25 mouse cellular contexts compared by ENCODE assay signal in genomic region chr14:98387871-98388270, GRCm38 (mm10).
"Had no signal": no experiment of that assay in that cellular context is flagged by ENCODE, and none has a peak within 500 bp of the region (broad histone marks: within the 10 kb centered on the region; RNA-seq: fewer than 3 reads in every experiment).

No protein-coding gene starts in this region.

- DNase-seq: gastrocnemius, postnatal 14 days; gastrocnemius, postnatal 36 days; heart, adult 18-20 months; heart, postnatal 10 days; heart, postnatal 4 days; kidney, adult 18-20 months; kidney, adult 8-10 months; kidney, postnatal 10 days; kidney, postnatal 25 days; kidney, postnatal 4 days; left cerebral cortex, postnatal 4 days had no signal

- H3K4me1 ChIP-seq: heart, embryonic 10.5 days; heart, embryonic 12.5 days; hindbrain, embryonic 10.5 days; hindbrain, embryonic 12.5 days; intestine, embryonic 15.5 days; limb, embryonic 13.5 days; limb, embryonic 15.5 days; liver, embryonic 12.5 days had no signal

- H3K9ac ChIP-seq: heart, embryonic 12.5 days; hindbrain, embryonic 12.5 days; hindbrain, embryonic 14.5 days; intestine, embryonic 15.5 days; limb, embryonic 13.5 days; limb, embryonic 15.5 days; liver, embryonic 12.5 days; liver, embryonic 14.5 days had no signal

- H3K4me2 ChIP-seq: heart, embryonic 12.5 days; hindbrain, embryonic 12.5 days; hindbrain, embryonic 14.5 days; intestine, embryonic 15.5 days; limb, embryonic 13.5 days; limb, embryonic 15.5 days; liver, embryonic 12.5 days had no signal

- H3K27me3 ChIP-seq: heart, embryonic 12.5 days; hindbrain, embryonic 12.5 days; intestine, embryonic 15.5 days; limb, embryonic 13.5 days; limb, embryonic 15.5 days; liver, embryonic 12.5 days had no signal

- ATAC-seq: hindbrain, embryonic 16.5 days; inflammation-experienced regulatory T-cells, adult 6 months; intestine, embryonic 15.5 days; intestine, postnatal 0 days; liver, embryonic 12.5 days had no signal

- H3K4me3 ChIP-seq: heart, embryonic 10.5 days; heart, embryonic 12.5 days; hindbrain, embryonic 10.5 days; hindbrain, embryonic 12.5 days; intestine, embryonic 15.5 days; layer of hippocampus, adult 2 months; limb, embryonic 13.5 days; limb, embryonic 15.5 days; liver, embryonic 12.5 days had no signal

- H3K27ac ChIP-seq: heart, embryonic 10.5 days; hindbrain, embryonic 10.5 days; hindbrain, embryonic 12.5 days; hindbrain, embryonic 14.5 days; intestine, embryonic 15.5 days; layer of hippocampus, adult 2 months; limb, embryonic 13.5 days; limb, embryonic 15.5 days; liver, embryonic 12.5 days; liver, embryonic 14.5 days had no signal

- H3K9me3 ChIP-seq: heart, embryonic 10.5 days; heart, embryonic 12.5 days; hindbrain, embryonic 10.5 days; hindbrain, embryonic 12.5 days; intestine, embryonic 15.5 days; limb, embryonic 13.5 days; limb, embryonic 15.5 days; liver, embryonic 12.5 days had no signal

- H3K36me3 ChIP-seq: heart, embryonic 10.5 days; heart, embryonic 12.5 days; hindbrain, embryonic 10.5 days; hindbrain, embryonic 12.5 days; intestine, embryonic 15.5 days; limb, embryonic 13.5 days; limb, embryonic 15.5 days; liver, embryonic 12.5 days had no signal
